30 mouse cellular contexts compared by ENCODE assay signal in the genomic region with DNA sequence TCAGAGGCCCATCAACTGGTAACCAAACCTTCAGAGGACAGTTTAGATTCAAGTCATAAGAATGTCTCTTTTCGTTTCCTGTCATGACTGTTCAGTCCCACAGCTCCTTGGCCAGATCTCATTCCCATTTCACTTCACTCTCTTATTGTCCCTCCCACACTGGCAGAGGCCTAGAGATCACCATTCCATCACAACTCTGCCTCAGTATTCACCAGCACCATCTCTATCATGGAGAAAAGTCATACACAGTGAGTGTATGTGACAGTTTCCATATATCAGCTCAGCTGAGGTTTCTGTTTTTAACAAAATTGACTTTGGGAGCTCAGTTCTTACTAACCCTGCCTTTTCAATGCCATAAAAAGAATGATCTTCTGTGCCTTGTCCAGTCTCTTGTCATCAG.
"Had no signal": no experiment of that assay in that cellular context is flagged by ENCODE, and none has a peak within 500 bp of the region (broad histone marks: within the 10 kb centered on the region; RNA-seq: fewer than 3 reads in every experiment).

No protein-coding gene starts in this region.

- H3K36me3 ChIP-seq: limb, embryonic 10.5 days; limb, embryonic 12.5 days; limb, embryonic 13.5 days; limb, embryonic 15.5 days; liver, embryonic 12.5 days; liver, embryonic 13.5 days; liver, embryonic 15.5 days; lung, embryonic 15.5 days; midbrain, embryonic 10.5 days; midbrain, embryonic 12.5 days; midbrain, embryonic 13.5 days; midbrain, embryonic 15.5 days; neural tube, embryonic 12.5 days had no signal

- H3K9me3 ChIP-seq: limb, embryonic 10.5 days; limb, embryonic 12.5 days; limb, embryonic 13.5 days; limb, embryonic 15.5 days; liver, embryonic 12.5 days; liver, embryonic 13.5 days; liver, embryonic 15.5 days; lung, embryonic 15.5 days; midbrain, embryonic 10.5 days; midbrain, embryonic 12.5 days; midbrain, embryonic 13.5 days; midbrain, embryonic 15.5 days; neural tube, embryonic 12.5 days had no signal

- H3K4me1 ChIP-seq: limb, embryonic 10.5 days; limb, embryonic 12.5 days; limb, embryonic 13.5 days; limb, embryonic 15.5 days; liver, embryonic 12.5 days; liver, embryonic 13.5 days; liver, embryonic 15.5 days; lung, embryonic 15.5 days; megakaryocyte, embryonic 14.5 days; midbrain, embryonic 10.5 days; midbrain, embryonic 12.5 days; midbrain, embryonic 13.5 days; midbrain, embryonic 15.5 days; neural tube, embryonic 12.5 days had no signal

- H3K27ac ChIP-seq: left cerebral cortex, adult 2 months; limb, embryonic 10.5 days; limb, embryonic 12.5 days; limb, embryonic 13.5 days; limb, embryonic 15.5 days; liver, embryonic 12.5 days; liver, embryonic 13.5 days; liver, embryonic 14.5 days; liver, embryonic 15.5 days; lung, embryonic 15.5 days; macrophage; midbrain, embryonic 10.5 days; midbrain, embryonic 12.5 days; midbrain, embryonic 13.5 days; midbrain, embryonic 15.5 days; neural tube, embryonic 12.5 days had no signal

- ATAC-seq: liver, embryonic 12.5 days; liver, postnatal 0 days; lung, postnatal 0 days; midbrain, embryonic 13.5 days; midbrain, embryonic 15.5 days; midbrain, embryonic 16.5 days had no signal

- H3K4me2 ChIP-seq: limb, embryonic 12.5 days; limb, embryonic 13.5 days; limb, embryonic 15.5 days; liver, embryonic 11.5 days; liver, embryonic 12.5 days; liver, embryonic 13.5 days; liver, embryonic 15.5 days; lung, embryonic 15.5 days; midbrain, embryonic 11.5 days; midbrain, embryonic 12.5 days; midbrain, embryonic 13.5 days; midbrain, embryonic 15.5 days; neural tube, embryonic 12.5 days had no signal

- DNase-seq: left cerebral cortex, postnatal 4 days; liver; liver, embryonic 13.5 days; liver, postnatal 0 days; lung, adult 2 months; lung, postnatal 10 days; lung, postnatal 36 days; lung, postnatal 4 days; midbrain, embryonic 14.5 days had no signal

- H3K4me3 ChIP-seq: left cerebral cortex, adult 2 months; limb, embryonic 10.5 days; limb, embryonic 12.5 days; limb, embryonic 13.5 days; limb, embryonic 15.5 days; liver, embryonic 12.5 days; liver, embryonic 13.5 days; liver, embryonic 15.5 days; lung, embryonic 15.5 days; megakaryocyte, embryonic 14.5 days; midbrain, embryonic 10.5 days; midbrain, embryonic 12.5 days; midbrain, embryonic 13.5 days; midbrain, embryonic 15.5 days; myocyte; neural tube, embryonic 12.5 days had no signal

- H3K9ac ChIP-seq: limb, embryonic 12.5 days; limb, embryonic 13.5 days; limb, embryonic 15.5 days; liver, embryonic 12.5 days; liver, embryonic 13.5 days; liver, embryonic 14.5 days; liver, embryonic 15.5 days; liver, postnatal 0 days; lung, embryonic 15.5 days; midbrain, embryonic 12.5 days; midbrain, embryonic 13.5 days; midbrain, embryonic 15.5 days; neural tube, embryonic 12.5 days had no signal

- H3K27me3 ChIP-seq: limb, embryonic 12.5 days; limb, embryonic 13.5 days; limb, embryonic 15.5 days; liver, embryonic 12.5 days; liver, embryonic 13.5 days; liver, embryonic 15.5 days; lung, embryonic 15.5 days; megakaryocyte, embryonic 14.5 days; midbrain, embryonic 12.5 days; midbrain, embryonic 13.5 days; midbrain, embryonic 15.5 days; neural tube, embryonic 12.5 days had no signal
